Mouse (Mus musculus) thymus, adult 2 months (tissue): ENCODE data around the gene Mgat2. TPM values are rescaled to one million over a fixed set of nuclear protein-coding genes. Genes with fewer than 3 reads are reported as not detected.
"Not testable (repeated sequence)": the region's sequence is repeated elsewhere in the genome, so short reads cannot be mapped to it uniquely, and the experiment has no call there.

Experiments
- DNase-seq: peaks from one replicate; pipeline ENCODE4 v3.0.0; 2021
- H3K27ac ChIP-seq: fragments of 200-500 bp; 2 replicates; pipeline ENCODE4 v1.5.1; 2012; ENCODE audit warnings: low read length, control low read depth; ENCODE audit not compliant: control insufficient read depth, insufficient read depth
- H3K27me3 ChIP-seq: fragments of 200-500 bp; 2 replicates; pipeline ENCODE4 v1.6.1; 2012; ENCODE audit warnings: mild to moderate bottlenecking, low read length, moderate library complexity, mixed read lengths; ENCODE audit not compliant: control insufficient read depth, insufficient read depth
- H3K36me3 ChIP-seq: fragments of 200-500 bp; 2 replicates; pipeline ENCODE4 v1.6.1; 2012; ENCODE audit warnings: mild to moderate bottlenecking, low read length, moderate library complexity; ENCODE audit not compliant: control insufficient read depth, insufficient read depth
- H3K4me1 ChIP-seq: fragments of 200-500 bp; replicated peaks from 2 replicates; pipeline ENCODE4 v1.6.1; 2012; ENCODE audit warnings: low read length; ENCODE audit not compliant: control insufficient read depth, insufficient read depth
- H3K4me3 ChIP-seq: fragments of 200-500 bp; 2 replicates; pipeline ENCODE4 v1.5.1; 2012; ENCODE audit warnings: mild to moderate bottlenecking, low read length, control low read depth, moderate library complexity; ENCODE audit not compliant: control insufficient read depth, insufficient read depth
- CTCF ChIP-seq: fragments of 200-500 bp; IDR thresholded peaks from 2 replicates; pipeline ENCODE4 v1.5.1; 2012; ENCODE audit warnings: mild to moderate bottlenecking, control low read depth, low read length, moderate library complexity, borderline replicate concordance; ENCODE audit not compliant: control insufficient read depth, poor library complexity, insufficient read depth; ENCODE audit errors: extremely low read depth
- POLR2A ChIP-seq: fragments of 200-500 bp; IDR thresholded peaks from 2 replicates; pipeline ENCODE4 v1.6.1; 2012; ENCODE audit warnings: mild to moderate bottlenecking, low read length, control low read depth, moderate library complexity; ENCODE audit not compliant: control insufficient read depth, poor library complexity, insufficient read depth; ENCODE audit errors: extremely low read depth
- whole genome bisulfite sequencing: fragments of 180-500 bp; shearing (Covaris S2); methylation state at CpG from one replicate; pipeline ENCODE4 v1.1.7; 2018; 5-methylcytosine and 5-hydroxymethylcytosine counted together
- polyA plus RNA-seq: library from polyadenylated mRNA; depleted of rRNA; stranded (reverse); fragments of >200 nt; gene quantifications from 2 replicates; pipeline ENCODE4 v1.2.3, GENCODE M21; 2012

The Mgat2 gene
- polyA plus RNA-seq, 1 experiment: 21.8 TPM

GRCm38 (mm10) chr12:69164904-69165303 lies 19.1 kb upstream of the Mgat2 start:
- Histone ChIP-seq H3K36me3 (no peaks in the 10 kb centered on the region), H3K4me3 (no peak overlapping the region), H3K27ac (no peak overlapping the region), H3K4me1 (peaks cover 5% of the 10 kb centered on the region; the same call in 1 of the 2 replicates), H3K27me3 (no peaks in the 10 kb centered on the region)
- no peak for DNase-seq
- 33% methylated on average over 3 of the region's 3 CpGs for WGBS
- TF ChIP-seq POLR2A: no peak

- H3K4me1 ChIP-seq, DNase-seq, H3K36me3 ChIP-seq, H3K27ac ChIP-seq, H3K4me3 ChIP-seq, H3K27me3 ChIP-seq: not testable (repeated sequence)
- 95% methylated on average over 8 of the region's 8 CpGs for WGBS
Observed at GRCm38 (mm10) chr12:69166861-69167581, 16.9 kb upstream of the Mgat2 start.

GRCm38 (mm10) chr12:69167656-69168460 lies 16.1 kb upstream of the Mgat2 start:
- no peak for DNase-seq
- H3K27ac ChIP-seq: no peak overlapping the region
- H3K36me3 ChIP-seq: no peaks in the 10 kb centered on the region
- H3K4me1 ChIP-seq: peaks cover 5% of the 10 kb centered on the region; the same call in 1 of the 2 replicates
- no peaks in the 10 kb centered on the region for H3K27me3 ChIP-seq
- TF ChIP-seq CTCF: no peak
- no peak for TF ChIP-seq POLR2A
- H3K4me3 ChIP-seq: peak overlapping the region; percentile 56
- 12% methylated on average over 18 of the region's 18 CpGs for WGBS

GRCm38 (mm10) chr12:69168461-69169106 lies 15.4 kb upstream of the Mgat2 start, which contains the start of gene Lrr1:
Gene Lrr1, plus strand, starts transcription at chr12:69168814.
- DNase-seq: peak; percentile 84
- peak within 1 kb of the TSS; percentile 56 for H3K4me3 ChIP-seq
- H3K27ac ChIP-seq: no peak within 1 kb of the TSS
- no peak; the same call in 1 of the 2 replicates for TF ChIP-seq POLR2A
- TF ChIP-seq CTCF: no peak
- under 1% methylated on average over 40 of the region's 40 CpGs for WGBS
- no peaks in the 10 kb centered on the region for H3K36me3 ChIP-seq
- H3K27me3 ChIP-seq: no peaks in the 10 kb centered on the region
- peaks cover 5% of the 10 kb centered on the region; the same call in 1 of the 2 replicates for H3K4me1 ChIP-seq

- no peaks in the 10 kb centered on the region for H3K27me3 ChIP-seq
- no peak for DNase-seq
- 0 out of 2 replicates have a peak, but pooled peaks cover 6% of the 10 kb centered on the region for H3K36me3 ChIP-seq
- 99% methylated on average over 2 of the region's 2 CpGs for WGBS
- TF ChIP-seq POLR2A (no peak), CTCF (no peak)
- H3K27ac ChIP-seq: no peak overlapping the region
- peaks cover 5% of the 10 kb centered on the region; the same call in 1 of the 2 replicates for H3K4me1 ChIP-seq
- no peak overlapping the region for H3K4me3 ChIP-seq
Observed at GRCm38 (mm10) chr12:69171307-69171706, 12.7 kb upstream of the Mgat2 start.

- 98% methylated on average over 3 of the region's 3 CpGs for WGBS
- H3K4me3 ChIP-seq: no peak overlapping the region
- no peaks in the 10 kb centered on the region for H3K4me1 ChIP-seq
- H3K27ac ChIP-seq: no peak overlapping the region
- 0 out of 2 replicates have a peak, but pooled peaks cover 6% of the 10 kb centered on the region for H3K36me3 ChIP-seq
- no peak for TF ChIP-seq CTCF
- no peak for TF ChIP-seq POLR2A
- no peak for DNase-seq
- no peaks in the 10 kb centered on the region for H3K27me3 ChIP-seq
Observed at GRCm38 (mm10) chr12:69175975-69176374, 8.0 kb upstream of the Mgat2 start.
